Comparison of ENCODE assay signal across 18 mouse cellular contexts in the genomic region with DNA sequence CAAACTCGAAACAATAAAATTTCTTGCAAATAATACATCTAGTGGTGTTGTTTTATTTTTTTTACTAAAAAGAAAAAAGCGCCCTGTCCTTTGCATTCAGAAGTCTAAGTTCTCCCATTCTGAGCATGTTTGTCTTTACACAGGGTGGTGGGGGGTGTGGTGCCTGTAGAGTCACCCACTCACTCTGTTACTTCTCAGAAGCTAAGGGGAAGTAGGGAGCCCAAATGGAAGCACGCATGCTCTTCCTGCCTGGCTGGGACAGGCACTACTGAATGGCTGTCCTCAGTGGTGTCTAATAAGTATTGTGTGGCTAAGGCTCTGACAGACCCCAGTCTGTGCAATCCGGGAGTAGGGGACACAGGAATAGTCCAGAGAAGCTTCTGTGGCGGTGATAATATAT.
DNase-seq lines count a peak whose midpoint lies in the region; ATAC-seq and TF ChIP-seq lines count a peak whose summit lies in the region.
"Had no signal": no experiment of that assay in that cellular context is flagged by ENCODE, and none has a peak within 500 bp of the region (broad histone marks: within the 10 kb centered on the region; RNA-seq: fewer than 3 reads in every experiment).

No protein-coding gene starts in this region.

- H3K9ac ChIP-seq in kidney, embryonic 15.5 days = no peak overlapping the region
- peak overlapping the region; percentile 15; the same call in 1 of the 2 replicates for H3K9ac ChIP-seq in MEL (ENCODE audit: control insufficient read depth, low read depth, low read length, poor library complexity, severe bottlenecking)
- H3K9ac ChIP-seq in forebrain, postnatal 0 days = no peak overlapping the region
- H3K9ac ChIP-seq: embryonic facial prominence, embryonic 12.5 days; forebrain, embryonic 15.5 days; heart, embryonic 12.5 days; hindbrain, embryonic 15.5 days had no signal

- no peak for TF ChIP-seq RAD21 in MEL (IDR thresholded peaks at IDR 0.05; ENCODE audit: low read depth, low read length)

- DNase-seq in kidney, adult 9 months = no peak
- DNase-seq in MEL (ENCODE audit: low read depth, low spot score) = peak; percentile 73
- DNase-seq in forebrain, postnatal 0 days = no peak
- DNase-seq in gastrocnemius, adult 18-20 months (ENCODE audit: low spot score) = no peak
- no peak for DNase-seq in left cerebral cortex, adult 2 months (ENCODE audit: extremely low spot score in 1 of 2, low spot score in 2 of 2)
- DNase-seq: adrenal gland, adult 8-10 months; adrenal gland, postnatal 36 days; cerebellum, adult 11 months; cerebellum, adult 8-10 months; cerebellum, postnatal 14 days; gastrocnemius, postnatal 36 days had no signal

- no peak for TF ChIP-seq EP300 in MEL (IDR thresholded peaks at IDR 0.05; ENCODE audit: low read depth in 1 of 2, low read length in 2 of 2)

- TF ChIP-seq CTCF in MEL (IDR thresholded peaks at IDR 0.05 in 2 of 3, conservative IDR thresholded peaks at IDR 0.05 in 1 of 3; ENCODE audit: control insufficient read depth in 1 of 3, insufficient read depth in 1 of 3, low read depth in 2 of 3, low read length in 3 of 3, poor library complexity in 1 of 3, severe bottlenecking in 1 of 3) = no peak
- TF ChIP-seq CTCF in forebrain, postnatal 0 days (IDR thresholded peaks at IDR 0.05; ENCODE audit: low read depth) = no peak
- TF ChIP-seq CTCF in left cerebral cortex, adult 2 months (IDR thresholded peaks at IDR 0.05) = no peak

- no peak overlapping the region for H3K4me2 ChIP-seq in kidney, embryonic 15.5 days
- no peak overlapping the region for H3K4me2 ChIP-seq in forebrain, postnatal 0 days (ENCODE audit: low read depth)
- H3K4me2 ChIP-seq: embryonic facial prominence, embryonic 12.5 days; forebrain, embryonic 15.5 days; heart, embryonic 12.5 days; hindbrain, embryonic 15.5 days had no signal

- H3K27me3 ChIP-seq in kidney, embryonic 15.5 days = no peaks in the 10 kb centered on the region
- no peaks in the 10 kb centered on the region for H3K27me3 ChIP-seq in MEL (ENCODE audit: control insufficient read depth in 1 of 2, insufficient read depth in 2 of 2, low read length in 2 of 2)
- no peaks in the 10 kb centered on the region for H3K27me3 ChIP-seq in forebrain, postnatal 0 days (ENCODE audit: insufficient read depth, low read length)
- H3K27me3 ChIP-seq: embryonic facial prominence, embryonic 12.5 days; forebrain, embryonic 15.5 days; heart, embryonic 12.5 days; hindbrain, embryonic 15.5 days had no signal

- no peak for ATAC-seq in kidney, embryonic 15.5 days (replicated peaks; ENCODE audit: low FRiP score)
- peak; percentile 64 for ATAC-seq in megakaryocyte, adult 5-6 weeks (ENCODE audit: poor library complexity, severe bottlenecking)
- no peak for ATAC-seq in forebrain, postnatal 0 days
- ATAC-seq: forebrain, embryonic 15.5 days had no signal

- intact Hi-C loops in left cerebral cortex, adult 2 months (cut with DNase I) = no loop called here

- TF ChIP-seq POLR2A in MEL (IDR thresholded peaks at IDR 0.05; ENCODE audit: control insufficient read depth in 1 of 2, insufficient read depth in 1 of 2, low read depth in 1 of 2, low read length in 2 of 2, poor library complexity in 1 of 2) = no peak

- H3K27ac ChIP-seq in kidney, embryonic 15.5 days = peak overlapping the region; percentile 51; the same call in 1 of the 2 replicates
- peak overlapping the region; percentile 13 for H3K27ac ChIP-seq in MEL (ENCODE audit: control insufficient read depth, low read depth, low read length)
- peak overlapping the region; percentile 48 for H3K27ac ChIP-seq in brown adipose tissue, adult 24 weeks (replicated peaks; ENCODE audit: low read depth, low read length)
- no peak overlapping the region for H3K27ac ChIP-seq in forebrain, postnatal 0 days (ENCODE audit: low read depth, low read length)
- no peak overlapping the region for H3K27ac ChIP-seq in left cerebral cortex, adult 2 months
- H3K27ac ChIP-seq: forebrain, embryonic 15.5 days; hindbrain, embryonic 15.5 days had no signal

- H3K79me2 ChIP-seq in MEL (ENCODE audit: control insufficient read depth, insufficient read depth, low read length, poor library complexity) = no peaks in the 10 kb centered on the region

- H3K9me3 ChIP-seq in kidney, embryonic 15.5 days (replicated peaks) = no peaks in the 10 kb centered on the region
- no peaks in the 10 kb centered on the region for H3K9me3 ChIP-seq in MEL (replicated peaks; ENCODE audit: insufficient read depth, low read length)
- H3K9me3 ChIP-seq in forebrain, postnatal 0 days (ENCODE audit: low read length) = no peaks in the 10 kb centered on the region
- H3K9me3 ChIP-seq: embryonic facial prominence, embryonic 12.5 days; forebrain, embryonic 15.5 days; hindbrain, embryonic 15.5 days had no signal

- peaks cover 3% of the 10 kb centered on the region; the same call in 1 of the 2 replicates for H3K4me1 ChIP-seq in kidney, embryonic 15.5 days
- H3K4me1 ChIP-seq in MEL (ENCODE audit: control insufficient read depth in 1 of 2, insufficient read depth in 2 of 2, low read length in 2 of 2) = peaks cover 12 to 46% of the 10 kb centered on the region in 2 experiments
- peaks cover 36% of the 10 kb centered on the region for H3K4me1 ChIP-seq in brown adipose tissue, adult 24 weeks (ENCODE audit: control insufficient read depth, insufficient read depth, insufficient read length, low read length)
- no peaks in the 10 kb centered on the region for H3K4me1 ChIP-seq in forebrain, postnatal 0 days (ENCODE audit: insufficient read depth)
- H3K4me1 ChIP-seq: forebrain, embryonic 15.5 days; hindbrain, embryonic 15.5 days had no signal

- no peaks in the 10 kb centered on the region for H3K36me3 ChIP-seq in kidney, embryonic 15.5 days
- peaks cover 0 to 32% of the 10 kb centered on the region in 2 experiments; a peak in 2 of 4 replicates for H3K36me3 ChIP-seq in MEL (ENCODE audit: control insufficient read depth in 1 of 2, insufficient read depth in 2 of 2, low read length in 2 of 2)
- no peaks in the 10 kb centered on the region for H3K36me3 ChIP-seq in forebrain, postnatal 0 days (ENCODE audit: insufficient read depth)
- H3K36me3 ChIP-seq: embryonic facial prominence, embryonic 12.5 days; forebrain, embryonic 15.5 days; heart, embryonic 12.5 days; hindbrain, embryonic 15.5 days had no signal

- H3K4me3 ChIP-seq in kidney, embryonic 15.5 days (replicated peaks) = no peak overlapping the region
- no peak overlapping the region for H3K4me3 ChIP-seq in MEL (ENCODE audit: control insufficient read depth in 1 of 2, insufficient read depth in 1 of 2, low read depth in 2 of 2, low read length in 2 of 2)
- no peak overlapping the region for H3K4me3 ChIP-seq in brown adipose tissue, adult 24 weeks (ENCODE audit: insufficient read depth, low read depth, low read length)
- H3K4me3 ChIP-seq in forebrain, postnatal 0 days (ENCODE audit: low read depth, low read length) = no peak overlapping the region
- no peak overlapping the region for H3K4me3 ChIP-seq in left cerebral cortex, adult 2 months
- H3K4me3 ChIP-seq: embryonic facial prominence, embryonic 12.5 days; forebrain, embryonic 15.5 days; heart, embryonic 12.5 days; hindbrain, embryonic 15.5 days had no signal

- 78% methylated on average over 5 of the region's 5 CpGs for WGBS in kidney, embryonic 15.5 days
- WGBS in forebrain, postnatal 0 days = 87% methylated on average over 5 of the region's 5 CpGs

TF ChIP-seq in MEL, 35 proteins besides CTCF, POLR2A, EP300 and RAD21:
- 0 out of 2 replicates have a peak, but pooled peaks have one; percentile 21 for TF ChIP-seq MYC (IDR thresholded peaks at IDR 0.05; ENCODE audit: low read depth, low read length)
- TF ChIP-seq SMC3 (IDR thresholded peaks at IDR 0.05; ENCODE audit: low read depth, low read length) = no peak
- TF ChIP-seq NRF1 (IDR thresholded peaks at IDR 0.05; ENCODE audit: insufficient read depth, low read depth, low read length, poor library complexity, severe bottlenecking) = peak; percentile 56
- no peak for TF ChIP-seq TAL1 (IDR thresholded peaks at IDR 0.05; ENCODE audit: low read length)

Comparison
In these comparisons a context has a peak if more than half of its experiments do, and no peak if none do; other contexts are left out.
1. H3K27ac ChIP-seq: peak in kidney, embryonic 15.5 days (single experiment), MEL (single experiment) and brown adipose tissue, adult 24 weeks (single experiment); none in forebrain, postnatal 0 days (single experiment) and left cerebral cortex, adult 2 months (single experiment).